Mouse (Mus musculus): Measurements from ENCODE around the gene Apba3. TPM values are rescaled to one million over a fixed set of nuclear protein-coding genes. Genes with fewer than 3 reads are reported as not detected.

Gene Apba3
- total and polyA plus RNA-seq, 3 experiments, result 68.9 to 73.2 TPM; not detected in 1

DNA sequence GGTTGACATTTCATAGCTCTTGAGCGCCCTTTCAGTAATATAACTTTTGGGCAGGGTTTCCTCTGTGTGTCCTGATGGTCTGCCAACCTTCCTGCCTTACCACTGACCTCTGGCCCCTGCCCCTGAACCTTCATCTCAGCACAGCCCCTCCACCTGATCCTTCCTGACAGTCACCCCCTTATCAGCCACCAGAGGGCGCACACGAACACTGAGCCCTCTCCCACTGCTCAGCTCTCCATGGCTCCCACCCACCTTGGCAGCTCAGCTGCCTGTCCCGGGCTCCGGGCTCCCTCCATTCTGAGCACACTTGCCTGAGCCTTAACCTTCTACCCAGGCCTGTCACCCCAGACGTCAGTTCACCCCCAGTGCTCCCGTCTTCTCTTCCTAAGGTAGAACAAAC is 22.5 kb downstream of the Apba3 start:
- TF ChIP-seq E2F4 (IDR thresholded peaks at IDR 0.05; ENCODE audit: borderline replicate concordance, low read depth, low read length) (no peak), TCF12 (IDR thresholded peaks at IDR 0.05; ENCODE audit: low read depth, low read length) (no peak), TBP (IDR thresholded peaks at IDR 0.05; ENCODE audit: low read depth, low read length) (no peak), SIN3A (IDR thresholded peaks at IDR 0.05; ENCODE audit: low read length) (peak; percentile 28; the same call in 1 of the 2 replicates), MXI1 (IDR thresholded peaks at IDR 0.05; ENCODE audit: low read depth, low read length) (no peak), MAZ (IDR thresholded peaks at IDR 0.05; ENCODE audit: low read depth, low read length) (peak; percentile 49; the same call in 1 of the 2 replicates), UBTF (IDR thresholded peaks at IDR 0.05; ENCODE audit: borderline replicate concordance, insufficient read depth, low read depth, low read length) (no peak), CTCF (IDR thresholded peaks at IDR 0.05 in 2 of 3, conservative IDR thresholded peaks at IDR 0.05 in 1 of 3; ENCODE audit: control insufficient read depth in 1 of 3, insufficient read depth in 1 of 3, low read depth in 2 of 3, low read length in 3 of 3, poor library complexity in 1 of 3, severe bottlenecking in 1 of 3) (peak; percentile 83 to 95 (median 89)), SMC3 (IDR thresholded peaks at IDR 0.05; ENCODE audit: low read depth, low read length) (peak; percentile 86), ZC3H11A (IDR thresholded peaks at IDR 0.05; ENCODE audit: low read depth, low read length) (peak; percentile 46; the same call in 1 of the 2 replicates), GATA1 (IDR thresholded peaks at IDR 0.05; ENCODE audit: low read depth, low read length) (no peak), POLR2AphosphoS2 (IDR thresholded peaks at IDR 0.05; ENCODE audit: low read length) (no peak), RAD21 (IDR thresholded peaks at IDR 0.05; ENCODE audit: low read depth, low read length) (peak; percentile 48)
- Histone ChIP-seq H3K27me3 (ENCODE audit: control insufficient read depth in 1 of 2, insufficient read depth in 2 of 2, low read length in 2 of 2) (no peaks in the 10 kb centered on the region), H3K4me3 (ENCODE audit: control insufficient read depth in 1 of 2, insufficient read depth in 1 of 2, low read depth in 2 of 2, low read length in 2 of 2) (no peak overlapping the region), H3K4me1 (ENCODE audit: control insufficient read depth in 1 of 2, insufficient read depth in 2 of 2, low read length in 2 of 2) (peaks cover 9 to 27% of the 10 kb centered on the region in 2 experiments), H3K36me3 (ENCODE audit: control insufficient read depth in 1 of 2, insufficient read depth in 2 of 2, low read length in 2 of 2) (peaks cover 0 to 20% of the 10 kb centered on the region in 2 experiments; a peak in 2 of 4 replicates), H3K79me2 (ENCODE audit: control insufficient read depth, insufficient read depth, low read length, poor library complexity) (peaks cover 12% of the 10 kb centered on the region), H3K27ac (ENCODE audit: control insufficient read depth, low read depth, low read length) (no peak overlapping the region), H3K9ac (ENCODE audit: control insufficient read depth, low read depth, low read length, poor library complexity, severe bottlenecking) (no peak overlapping the region), H3K9me3 (replicated peaks; ENCODE audit: insufficient read depth, low read length) (no peaks in the 10 kb centered on the region)
- peak; percentile 75 for DNase-seq (ENCODE audit: low read depth, low spot score)

DNA sequence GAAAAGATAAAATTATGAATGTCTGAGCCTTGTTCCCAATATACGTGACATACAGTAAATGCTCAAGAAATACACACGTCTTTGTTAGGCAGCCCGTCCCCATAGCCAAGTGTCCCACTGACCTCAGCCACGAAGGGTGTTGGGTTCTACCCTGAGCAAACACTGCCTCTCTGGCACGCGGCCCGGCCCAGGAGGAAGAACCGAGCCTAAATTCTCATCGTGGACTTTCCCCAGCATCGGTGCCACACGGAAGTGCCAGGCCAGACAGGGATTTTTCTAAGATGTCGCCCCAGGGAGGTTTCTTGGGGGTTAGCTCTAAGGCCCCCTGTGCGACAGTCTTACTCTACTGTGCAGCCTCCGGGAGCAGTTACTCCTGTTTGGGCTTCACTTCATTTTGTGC is 23.1 kb downstream of the Apba3 start:
- H3K79me2 ChIP-seq (ENCODE audit: control insufficient read depth, insufficient read depth, low read length, poor library complexity), result peaks cover 17% of the 10 kb centered on the region
- H3K27ac ChIP-seq (ENCODE audit: control insufficient read depth, low read depth, low read length), result no peak overlapping the region
- no peak for DNase-seq (ENCODE audit: low read depth, low spot score)
- H3K27me3 ChIP-seq (ENCODE audit: control insufficient read depth in 1 of 2, insufficient read depth in 2 of 2, low read length in 2 of 2), result no peaks in the 10 kb centered on the region
- H3K9ac ChIP-seq (ENCODE audit: control insufficient read depth, low read depth, low read length, poor library complexity, severe bottlenecking), result no peak overlapping the region
- peaks cover 12 to 32% of the 10 kb centered on the region in 2 experiments for H3K4me1 ChIP-seq (ENCODE audit: control insufficient read depth in 1 of 2, insufficient read depth in 2 of 2, low read length in 2 of 2)
- H3K9me3 ChIP-seq (replicated peaks; ENCODE audit: insufficient read depth, low read length), result no peaks in the 10 kb centered on the region
- H3K36me3 ChIP-seq (ENCODE audit: control insufficient read depth in 1 of 2, insufficient read depth in 2 of 2, low read length in 2 of 2), result peaks cover 0 to 26% of the 10 kb centered on the region in 2 experiments; a peak in 2 of 4 replicates
- no peak for TF ChIP-seq ZKSCAN1 (IDR thresholded peaks at IDR 0.05; ENCODE audit: low read depth, low read length)
- no peak for TF ChIP-seq MAZ (IDR thresholded peaks at IDR 0.05; ENCODE audit: low read depth, low read length)
- TF ChIP-seq ZNF384 (IDR thresholded peaks at IDR 0.05; ENCODE audit: low read depth, low read length), result no peak
- TF ChIP-seq HCFC1 (IDR thresholded peaks at IDR 0.05; ENCODE audit: low read depth, low read length), result no peak
- TF ChIP-seq TCF12 (IDR thresholded peaks at IDR 0.05; ENCODE audit: low read depth, low read length), result no peak
- no peak for TF ChIP-seq MYC (IDR thresholded peaks at IDR 0.05; ENCODE audit: low read depth, low read length)
- TF ChIP-seq MEF2A (IDR thresholded peaks at IDR 0.05; ENCODE audit: extremely low read depth, insufficient replicate concordance, low read depth, low read length, poor library complexity, severe bottlenecking), result no peak
- TF ChIP-seq MXI1 (IDR thresholded peaks at IDR 0.05; ENCODE audit: low read depth, low read length), result no peak
- no peak for TF ChIP-seq CTCF (IDR thresholded peaks at IDR 0.05 in 2 of 3, conservative IDR thresholded peaks at IDR 0.05 in 1 of 3; ENCODE audit: control insufficient read depth in 1 of 3, insufficient read depth in 1 of 3, low read depth in 2 of 3, low read length in 3 of 3, poor library complexity in 1 of 3, severe bottlenecking in 1 of 3)
- no peak for TF ChIP-seq NELFE (IDR thresholded peaks at IDR 0.05; ENCODE audit: low read depth, low read length)
- TF ChIP-seq RAD21 (IDR thresholded peaks at IDR 0.05; ENCODE audit: low read depth, low read length), result no peak
- TF ChIP-seq MAFK (IDR thresholded peaks at IDR 0.05; ENCODE audit: borderline replicate concordance, low read depth, low read length), result no peak
- no peak for TF ChIP-seq E2F4 (IDR thresholded peaks at IDR 0.05; ENCODE audit: borderline replicate concordance, low read depth, low read length)
- TF ChIP-seq ETS1 (IDR thresholded peaks at IDR 0.05; ENCODE audit: low read depth, low read length), result no peak
- TF ChIP-seq RCOR1 (IDR thresholded peaks at IDR 0.05; ENCODE audit: low read depth, low read length), result no peak
- no peak for TF ChIP-seq MAX (IDR thresholded peaks at IDR 0.05; ENCODE audit: low read length)
- H3K4me3 ChIP-seq (ENCODE audit: control insufficient read depth in 1 of 2, insufficient read depth in 1 of 2, low read depth in 2 of 2, low read length in 2 of 2), result no peak overlapping the region
